Mouse (Mus musculus) embryonic stem cell, embryonic (primary cell): Measurements from ENCODE around the gene Mael.

Source experiments
- CTCF ChIA-PET, 4 experiments: fragments of 300-600 bp in 2 of 4; fragments of 350-600 bp in 2 of 4; sonication (Branson Sonifier 250); formaldehyde crosslinking; loops; one replicate each; lab custom pipeline; 2022; ENCODE audit warnings: inconsistent platforms in 2 of 4; lab: Charles Lee
- POLR2A ChIA-PET, 4 experiments: fragments of 300-600 bp in 2 of 4; fragments of 350-600 bp in 2 of 4; sonication (Branson Sonifier 250); formaldehyde crosslinking; loops; one replicate each; lab custom pipeline; 2022; ENCODE audit warnings: antibody characterized with exemption in 4 of 4, inconsistent platforms in 1 of 4; lab: Charles Lee

The Mael gene

DNA sequence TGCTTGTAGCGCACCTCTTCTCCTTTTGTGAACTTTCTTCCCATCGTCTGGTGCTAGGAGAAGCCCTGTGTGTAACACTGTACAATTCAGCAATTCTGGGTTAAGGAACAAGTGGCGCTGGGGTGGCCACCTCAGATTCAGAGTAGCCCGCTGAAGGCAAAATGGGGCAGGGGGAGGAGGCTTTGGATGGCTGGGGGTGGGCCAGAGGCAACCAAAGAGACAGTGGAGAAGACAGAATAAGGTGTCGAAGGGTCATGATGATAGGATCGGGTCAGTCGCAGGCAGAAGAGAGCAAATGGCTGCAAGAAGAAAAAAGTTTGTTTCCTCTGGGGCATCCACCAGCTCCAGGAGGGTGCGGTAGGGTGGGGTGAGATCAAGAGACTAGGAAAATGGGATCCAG, 16.5 kb upstream of the Mael start:
- ChIA-PET CTCF (interaction anchor here in 2 of 4 experiments (0.5 to 1.5 kb wide), 4 partner anchors 28 to 475 kb away, joined by 3 to 5 read pairs (median 3); no protein-coding TSS in a partner anchor), POLR2A (interaction anchor here (0.7 to 1.0 kb wide), 4 partner anchors 14 to 125 kb away, joined by 3 read pairs; no protein-coding TSS in a partner anchor)

DNA sequence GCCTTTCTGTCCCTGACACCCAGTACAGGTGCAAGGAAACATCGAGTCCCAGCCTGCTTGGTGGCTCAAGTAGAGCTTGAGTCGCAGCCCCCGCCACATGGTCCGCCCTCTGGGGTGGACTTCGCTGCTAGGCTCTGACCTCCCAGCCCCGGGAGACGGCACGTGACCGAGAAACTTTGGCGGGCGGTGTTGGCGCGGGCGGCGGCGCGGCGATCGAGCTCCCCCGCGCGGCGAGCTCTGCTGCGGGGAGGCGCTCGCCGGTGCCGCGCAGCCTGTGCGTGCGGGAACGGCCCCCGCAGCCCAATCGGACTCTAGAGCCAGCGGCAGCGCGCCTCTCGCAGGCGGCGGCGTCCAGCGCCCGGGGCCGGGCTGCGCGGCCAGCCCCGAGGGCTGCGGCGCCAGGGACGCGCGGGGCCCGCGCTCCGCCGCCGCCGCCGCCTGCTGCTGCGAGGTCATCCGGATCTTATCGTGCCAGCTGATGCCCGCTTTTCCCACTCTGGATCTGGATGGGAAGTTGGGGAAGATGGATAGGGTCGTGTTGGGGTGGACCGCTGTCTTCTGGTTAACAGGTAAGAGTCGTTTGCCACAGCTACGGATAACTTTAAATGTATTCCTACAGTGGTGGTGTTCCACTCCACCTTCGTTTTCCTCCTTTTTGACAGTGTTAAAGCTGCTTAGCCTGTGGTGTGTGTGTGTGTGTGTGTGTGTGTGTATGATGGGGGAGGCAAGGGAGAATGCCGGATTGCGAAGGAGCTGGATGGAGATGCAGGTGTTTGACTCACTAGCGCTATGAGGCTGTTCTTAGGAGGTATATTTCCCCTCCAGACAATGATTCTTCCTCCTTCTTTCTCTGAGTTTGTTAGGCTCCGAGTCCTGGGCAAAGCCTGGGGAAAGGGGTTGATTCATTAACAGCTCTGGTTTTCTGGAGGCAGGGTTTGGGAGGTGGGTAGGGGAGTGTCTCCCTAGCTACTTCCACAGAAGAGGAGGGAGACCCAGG, 15.6 kb upstream of the Mael start, which contains the start of gene Ildr2:
Gene Ildr2 (plus strand): TSS at position 242 of the 997 bp plus-strand sequence.
- POLR2A ChIA-PET: interaction anchor here (0.6 to 1.0 kb wide), 5 partner anchors 13 to 126 kb away, joined by 3 read pairs; no protein-coding TSS in a partner anchor
- CTCF ChIA-PET: interaction anchor here in 1 of 4 experiments (0.9 to 1.5 kb wide), 4 partner anchors 11 to 65 kb away, joined by 3 read pairs; no protein-coding TSS in a partner anchor

DNA sequence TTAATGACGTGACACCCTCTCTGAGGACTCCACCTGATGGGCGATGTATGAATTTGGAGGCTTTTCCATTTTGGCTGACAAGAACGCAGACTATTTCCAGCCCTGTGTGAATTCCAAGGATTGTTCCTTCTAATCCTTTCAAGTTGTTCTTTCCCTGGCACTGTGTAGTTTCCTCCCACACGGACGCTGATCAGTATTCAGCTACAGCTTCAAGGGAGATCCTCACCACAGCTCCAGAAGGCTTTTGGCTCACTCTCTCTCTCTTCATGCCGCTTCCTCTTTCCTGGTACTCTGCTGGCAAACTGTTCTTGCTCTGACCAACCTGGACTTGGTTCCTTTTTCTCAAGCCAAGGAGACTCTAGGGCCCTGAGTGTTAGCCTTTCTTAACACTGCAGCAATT, 5.7 kb upstream of the Mael start:
- POLR2A ChIA-PET: no interaction called here
- CTCF ChIA-PET: interaction anchor here in 1 of 4 experiments (1.7 kb wide), 1 partner anchor 24 kb away, joined by 4 read pairs; no protein-coding TSS in a partner anchor

DNA sequence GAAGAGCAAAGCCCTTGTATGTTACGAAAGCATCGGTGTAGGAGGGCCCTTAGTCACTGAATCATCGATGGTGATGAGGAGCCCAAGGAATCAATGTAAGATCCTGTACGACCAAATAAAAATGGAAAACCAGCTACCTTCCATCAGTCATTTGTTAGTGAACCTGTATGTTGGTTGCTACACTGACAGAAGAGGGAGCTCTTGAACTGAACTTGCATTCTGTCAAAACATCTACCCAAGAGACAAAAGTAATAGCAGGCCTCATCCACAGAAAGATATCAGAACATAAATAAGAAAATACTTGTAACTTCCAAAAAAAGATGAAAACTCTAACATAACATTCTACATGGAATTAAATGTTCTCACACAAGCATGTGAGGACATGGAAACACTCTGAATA, 24.4 kb downstream of the Mael start:
- POLR2A ChIA-PET: interaction anchor here in 1 of 4 experiments (0.6 kb wide), 1 partner anchor 115 kb away, joined by 3 read pairs; no protein-coding TSS in a partner anchor
- CTCF ChIA-PET: interaction anchor here in 2 of 4 experiments (0.5 to 1.6 kb wide), 2 partner anchors 94 to 105 kb away, joined by 8 to 15 read pairs; no protein-coding TSS in a partner anchor

DNA sequence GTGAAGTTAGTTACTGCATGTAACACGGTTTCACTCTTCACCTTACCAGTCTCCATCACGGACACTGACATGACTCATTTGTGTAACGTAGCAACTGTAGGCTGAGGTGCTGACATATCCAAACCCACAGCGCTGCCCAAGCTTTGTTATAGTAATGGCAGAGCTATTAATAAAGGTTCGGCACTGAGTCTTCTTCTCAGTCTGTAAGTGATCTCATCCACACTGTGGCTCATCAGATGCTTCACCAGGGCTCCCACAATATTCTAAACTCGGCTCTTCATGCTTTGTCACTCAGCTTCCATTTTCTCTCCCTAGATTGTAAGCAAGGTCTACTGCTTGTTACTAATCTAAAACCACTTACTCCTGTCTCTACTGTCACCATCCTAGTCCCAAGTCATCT, 29.2 kb downstream of the Mael start:
- ChIA-PET CTCF (no interaction called here), POLR2A (interaction anchor here in 2 of 4 experiments (0.5 to 0.6 kb wide), 2 partner anchors 24 to 142 kb away, joined by 3 read pairs; no protein-coding TSS in a partner anchor)

DNA sequence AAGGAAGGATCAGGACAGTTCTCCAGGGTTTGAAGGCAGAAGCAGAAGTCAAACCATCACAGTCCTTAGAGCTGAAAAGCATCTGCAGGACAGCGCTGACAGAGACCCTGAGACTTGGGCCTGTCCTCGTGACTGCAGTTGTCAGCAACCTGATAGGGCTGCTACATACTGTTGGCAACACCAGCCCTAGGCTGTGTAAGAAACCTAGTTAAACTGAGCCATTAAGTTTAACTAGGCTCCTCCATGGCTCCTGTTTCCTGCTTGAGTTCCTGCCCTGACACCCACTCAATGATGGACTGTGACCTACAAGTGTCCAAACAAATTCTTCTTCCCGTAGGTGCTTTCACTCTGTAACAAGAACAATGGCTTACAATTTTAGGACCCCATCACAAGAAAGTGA, 33.4 kb downstream of the Mael start:
- ChIA-PET POLR2A (no interaction called here), CTCF (no interaction called here)

DNA sequence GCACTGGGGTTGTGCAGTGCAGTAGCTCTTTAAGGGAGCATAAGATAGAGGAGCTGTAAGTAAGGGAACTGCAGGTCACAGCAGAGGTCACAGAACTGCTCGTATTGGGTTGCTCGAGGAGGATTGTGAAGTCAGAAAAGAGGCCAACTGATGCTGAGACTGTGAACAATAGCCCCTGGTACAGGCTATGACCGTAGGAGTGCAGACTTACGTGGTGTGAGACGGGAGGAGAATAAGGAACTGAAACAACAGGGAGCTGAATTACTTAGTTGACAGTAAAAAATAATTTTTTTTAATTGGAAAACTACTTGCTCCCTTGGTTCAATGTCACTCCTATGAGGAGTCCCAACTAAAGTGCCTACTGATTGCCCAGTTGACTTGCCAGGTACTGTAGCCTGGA, 34.4 kb downstream of the Mael start:
- ChIA-PET CTCF (no interaction called here), POLR2A (no interaction called here)

DNA sequence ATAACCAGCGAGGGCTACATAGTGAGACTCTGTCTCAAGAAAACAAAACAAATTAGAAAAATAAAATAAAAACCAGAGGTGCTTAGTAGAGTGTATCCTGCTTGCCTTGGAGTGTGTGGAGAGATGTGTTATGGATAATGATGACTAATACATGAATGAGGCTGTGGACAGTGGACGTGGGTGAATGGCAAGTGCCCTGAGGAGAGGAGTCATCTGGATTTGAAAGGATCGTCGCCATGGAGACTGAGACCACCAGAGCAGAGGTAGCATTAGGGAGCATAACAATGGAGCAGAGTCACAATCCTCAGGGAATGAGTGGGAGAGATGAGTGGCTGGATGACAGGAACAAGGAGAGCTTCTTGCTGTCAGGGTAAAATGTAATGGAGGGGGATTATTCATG, 48.7 kb downstream of the Mael start:
- CTCF ChIA-PET: no interaction called here
- POLR2A ChIA-PET: no interaction called here

DNA sequence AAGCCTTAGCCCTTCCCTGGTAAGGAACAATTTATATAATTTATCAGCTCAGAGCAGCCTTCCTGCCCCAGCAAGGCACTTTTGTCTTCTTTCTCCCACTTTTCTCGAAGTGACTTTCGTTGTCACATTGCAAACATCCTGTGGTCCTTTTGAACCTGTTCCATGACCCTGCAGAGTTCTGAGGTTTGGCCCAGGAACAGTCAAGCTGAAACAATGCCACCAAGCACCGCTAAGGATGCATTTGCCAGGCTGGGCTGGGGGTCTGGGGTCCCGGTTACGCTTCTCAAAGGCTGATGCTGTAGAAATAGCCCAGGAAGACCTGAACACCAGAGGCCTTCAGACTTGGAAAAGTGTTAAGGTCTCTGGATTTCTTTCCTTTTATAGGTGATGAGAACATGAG, 53.2 kb downstream of the Mael start:
- CTCF ChIA-PET: no interaction called here
- POLR2A ChIA-PET: interaction anchor here in 1 of 4 experiments (0.8 kb wide), 1 partner anchor 60 kb away, joined by 3 read pairs; no protein-coding TSS in a partner anchor

DNA sequence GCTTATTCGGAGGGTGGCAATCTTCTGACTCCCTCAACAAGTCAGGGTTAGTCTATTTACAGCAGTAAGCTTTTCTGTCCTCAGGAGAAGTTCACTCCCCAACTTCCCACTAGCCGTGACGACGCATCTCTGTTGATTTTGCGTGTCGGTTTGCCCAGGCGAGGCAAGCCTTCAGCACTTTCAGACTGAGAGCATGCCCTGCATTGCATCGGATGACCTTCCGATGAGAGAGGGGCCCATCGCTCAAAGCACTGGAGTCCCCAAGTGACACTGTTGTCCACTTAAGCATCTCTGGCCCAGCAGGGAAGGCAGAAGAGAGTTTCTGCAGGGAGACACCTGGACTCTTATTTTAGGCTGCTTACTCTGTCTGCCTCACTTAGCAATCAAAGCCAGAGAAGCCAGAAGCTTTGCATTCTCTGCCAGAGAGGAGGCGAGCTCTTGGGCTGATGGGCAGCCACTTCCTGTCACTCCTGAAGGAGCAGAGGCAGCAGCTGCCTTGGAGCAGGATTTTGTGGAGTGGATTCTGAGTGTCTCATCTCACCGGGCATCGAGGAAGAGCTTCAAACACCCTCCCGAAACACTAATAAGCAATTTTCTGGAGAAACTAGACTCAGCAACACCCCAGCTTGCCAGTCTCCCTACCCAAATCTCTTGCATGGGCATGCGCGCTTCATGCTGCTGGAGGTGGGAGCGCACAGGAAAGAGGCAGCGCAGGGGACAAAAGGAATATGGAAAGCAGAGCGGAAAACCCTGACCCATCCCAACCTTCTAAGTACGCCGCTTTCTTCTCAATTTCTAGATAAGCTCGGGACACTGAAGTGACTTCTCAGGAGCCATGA, 53.9 kb downstream of the Mael start:
- ChIA-PET POLR2A (interaction anchor here in 1 of 4 experiments (0.8 kb wide), 1 partner anchor 60 kb away, joined by 3 read pairs; no protein-coding TSS in a partner anchor), CTCF (no interaction called here)

DNA sequence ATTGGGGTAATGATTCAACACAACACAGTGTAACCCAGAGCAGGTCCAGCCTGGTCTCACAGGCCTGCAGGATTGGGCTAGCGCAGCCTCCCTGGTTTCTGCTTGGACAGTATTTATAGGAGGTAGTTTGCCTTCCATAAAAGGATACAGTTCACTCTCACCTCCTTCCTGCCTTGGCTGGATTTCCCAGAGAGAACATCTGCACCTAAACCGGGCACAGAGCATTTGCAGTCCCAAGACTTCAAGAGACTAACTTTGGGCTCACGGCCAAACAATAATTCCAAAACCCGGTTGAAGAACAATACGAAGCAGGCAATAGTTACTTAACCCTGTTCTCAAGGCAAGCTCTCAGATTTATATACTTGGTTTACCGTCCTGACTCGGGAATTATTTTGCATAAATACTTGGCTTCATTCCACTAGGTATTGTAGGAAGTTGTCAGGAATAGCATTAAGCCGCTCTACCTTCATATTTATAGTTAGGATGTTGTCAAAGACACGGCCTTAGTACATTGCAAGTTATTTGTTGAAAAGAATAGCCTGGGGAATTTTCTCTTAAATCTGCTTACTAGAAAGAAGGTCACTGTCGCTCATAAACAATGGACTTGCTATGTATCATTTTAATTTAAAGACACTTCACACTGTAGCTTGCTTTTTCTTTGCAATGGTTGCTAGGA, 55.5 kb downstream of the Mael start:
- POLR2A ChIA-PET: no interaction called here
- CTCF ChIA-PET: interaction anchor here in 1 of 4 experiments (2.3 kb wide), 1 partner anchor 136 kb away, joined by 7 read pairs; no protein-coding TSS in a partner anchor

DNA sequence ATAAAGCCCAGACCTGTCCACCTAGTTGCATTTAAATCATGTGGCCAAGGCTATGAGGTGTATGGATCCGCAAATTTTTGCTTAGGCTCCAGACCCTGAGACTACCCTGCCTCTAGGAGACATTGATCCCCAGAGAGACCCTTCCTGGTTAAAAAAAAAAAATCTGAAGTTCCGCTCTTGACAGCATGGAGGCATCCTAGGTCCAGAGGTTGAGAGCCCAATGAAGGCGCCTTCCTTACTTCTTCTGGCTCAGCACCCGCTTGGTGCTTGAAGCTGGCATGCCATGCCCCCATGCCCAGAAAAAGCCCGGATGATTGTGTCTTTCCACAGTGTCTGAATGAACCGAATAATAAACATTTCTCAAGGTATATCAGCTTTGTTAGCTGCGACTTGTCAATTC, 57.0 kb downstream of the Mael start:
- ChIA-PET CTCF (interaction anchor here in 2 of 4 experiments (0.7 to 2.3 kb wide), 3 partner anchors 21 to 138 kb away, joined by 3 to 7 read pairs (median 5); no protein-coding TSS in a partner anchor), POLR2A (no interaction called here)

DNA sequence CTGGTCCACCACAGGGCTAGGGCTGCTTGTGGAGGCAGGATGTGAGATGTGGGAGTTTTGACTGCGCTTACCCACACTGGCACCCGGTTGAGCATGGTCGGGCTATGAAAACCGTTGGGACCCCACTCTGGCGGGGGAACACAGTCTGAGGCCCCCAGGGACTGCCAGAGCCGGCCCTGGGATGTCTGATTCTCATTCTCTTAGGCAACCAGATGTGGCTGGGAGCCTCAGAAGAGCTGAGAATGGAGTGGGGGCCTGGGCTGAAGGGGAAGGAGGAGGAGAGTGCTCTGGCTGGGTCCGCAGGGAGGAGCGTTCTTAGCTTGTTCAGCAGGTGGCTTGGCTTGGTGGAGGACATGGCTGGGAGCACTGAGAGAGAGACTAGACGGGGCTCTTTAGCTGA, 64.9 kb downstream of the Mael start:
- POLR2A ChIA-PET: no interaction called here
- CTCF ChIA-PET: no interaction called here

DNA sequence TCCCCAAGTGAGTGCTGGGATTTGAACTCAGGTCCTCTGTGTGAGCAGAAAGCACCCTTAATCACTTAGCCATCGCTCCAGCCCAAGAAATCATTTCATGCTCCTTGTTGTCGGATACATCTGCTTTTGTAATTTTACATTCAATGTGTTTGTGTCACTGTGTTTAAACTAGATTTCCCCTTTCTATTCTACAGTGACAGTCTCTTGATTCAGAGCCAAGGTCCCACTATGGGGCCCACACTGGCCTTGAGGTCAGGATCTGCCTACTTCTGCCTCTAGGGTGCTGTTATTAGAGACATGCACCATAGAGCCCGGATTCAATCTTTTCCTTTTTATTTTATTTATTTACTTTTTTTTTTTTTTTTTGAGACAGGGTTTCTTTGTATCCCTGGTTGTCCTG, 65.6 kb downstream of the Mael start:
- ChIA-PET CTCF (no interaction called here), POLR2A (no interaction called here)

DNA sequence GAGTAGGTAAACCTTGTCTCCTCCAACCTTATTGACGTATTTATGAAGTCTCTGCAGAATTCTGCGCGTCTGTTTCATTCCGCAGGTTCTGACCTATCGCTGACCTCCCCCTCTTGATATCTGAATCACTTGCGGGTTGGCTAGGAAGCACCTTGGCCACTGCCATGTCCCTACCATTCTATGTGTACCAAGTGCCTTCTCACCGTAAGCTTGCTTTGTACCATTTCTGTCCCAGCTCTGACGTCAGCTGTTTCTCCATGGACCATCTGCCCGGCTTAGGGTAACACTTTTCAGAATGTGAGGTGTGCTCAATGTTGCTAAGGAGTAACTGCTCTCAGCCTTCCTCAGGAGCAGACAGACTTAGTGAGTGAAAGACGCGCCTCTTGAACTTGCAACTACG, 67.7 kb downstream of the Mael start:
- ChIA-PET POLR2A (no interaction called here), CTCF (no interaction called here)

DNA sequence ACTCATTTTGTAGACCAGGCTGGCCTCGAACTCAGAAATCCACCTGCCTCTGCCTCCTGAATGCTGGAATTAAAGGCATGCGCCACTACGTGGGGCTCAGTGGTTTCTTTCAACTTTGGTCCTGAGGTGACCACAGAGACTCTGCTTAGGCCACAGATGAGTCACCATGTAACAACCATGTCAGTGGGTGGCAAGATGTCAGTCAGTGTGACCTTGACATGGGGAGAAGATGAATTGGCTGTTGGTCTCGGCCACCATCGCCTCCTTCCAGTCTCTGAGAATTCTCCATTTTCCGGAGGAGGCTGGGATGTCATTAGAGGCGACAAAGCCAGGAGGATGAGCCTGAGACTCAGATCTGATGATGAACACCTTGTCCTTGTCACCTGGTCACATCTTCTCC, 68.8 kb downstream of the Mael start:
- ChIA-PET POLR2A (interaction anchor here in 1 of 4 experiments (0.6 kb wide), 1 partner anchor 1082 kb away, joined by 4 read pairs; no protein-coding TSS in a partner anchor), CTCF (no interaction called here)

DNA sequence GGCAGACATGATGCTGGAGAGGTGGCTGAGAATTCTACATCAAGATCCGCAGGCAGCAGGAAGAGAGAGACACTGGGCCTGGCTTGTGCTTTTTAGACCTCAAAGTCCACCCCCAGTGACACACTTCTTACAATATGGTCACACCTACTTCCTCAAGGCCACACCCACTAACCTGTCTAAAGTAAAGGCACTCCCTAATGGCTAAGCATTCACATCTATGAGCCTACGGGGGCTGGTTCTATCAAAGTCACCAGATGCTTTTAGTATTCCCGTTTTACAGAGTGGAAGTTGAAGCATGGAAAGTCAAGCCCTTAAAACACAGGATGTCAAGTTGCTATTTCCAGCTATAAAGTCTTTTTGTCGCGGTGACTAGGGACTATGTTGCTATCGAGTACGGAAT, 70.5 kb downstream of the Mael start:
- ChIA-PET CTCF (interaction anchor here in 1 of 4 experiments (0.6 kb wide), 1 partner anchor 151 kb away, joined by 3 read pairs; no protein-coding TSS in a partner anchor), POLR2A (interaction anchor here in 1 of 4 experiments (0.6 kb wide), 1 partner anchor 343 kb away, joined by 3 read pairs; no protein-coding TSS in a partner anchor)

DNA sequence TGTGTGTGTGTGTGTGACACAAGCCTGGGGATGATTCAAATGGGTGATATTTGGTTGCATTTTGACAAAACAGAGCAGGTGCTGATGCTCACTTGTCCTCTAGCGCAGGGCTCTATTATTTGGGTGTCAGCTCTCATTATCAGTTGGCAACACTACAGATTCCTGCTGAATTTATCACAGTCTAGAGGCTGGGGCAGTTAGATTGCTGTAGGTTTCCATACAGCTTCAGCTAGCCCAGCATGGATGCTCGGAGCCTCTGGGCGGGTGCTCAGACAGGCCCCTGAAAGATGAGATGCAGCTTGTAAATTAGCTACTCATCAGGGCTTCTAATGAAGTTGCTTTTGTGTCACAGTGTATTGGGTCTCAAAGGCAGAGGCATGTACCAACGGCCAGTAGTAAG, 71.1 kb downstream of the Mael start:
- POLR2A ChIA-PET: no interaction called here
- CTCF ChIA-PET: interaction anchor here in 3 of 4 experiments (0.6 to 0.7 kb wide), 5 partner anchors 130 to 584 kb away, joined by 3 to 5 read pairs (median 4); no protein-coding TSS in a partner anchor
